Mouse (Mus musculus) neutrophil, adult 5-6 weeks (primary cell): Measurements from ENCODE around the gene Kdm3a. TPM values are rescaled to one million over a fixed set of nuclear protein-coding genes. Genes with fewer than 3 reads are reported as not detected.

Source experiments
- ATAC-seq: fragments of 151-379, 151-347 bp; 2 replicates; pipeline ENCODE4 v1.8.0; 2017; ENCODE audit warnings: mild to moderate bottlenecking, moderate TSS enrichment; ENCODE audit not compliant: insufficient number of reproducible peaks, poor library complexity, low FRiP score, severe bottlenecking; ENCODE audit errors: extremely low read depth
- total RNA-seq: library from RNA; stranded (forward); fragments of 200-1000 nt; gene quantifications from 2 replicates; pipeline ENCODE4 v1.2.3, GENCODE M21; 2017

The Kdm3a gene
- total RNA-seq, 1 experiment from 2014 or later: 147 TPM

DNA sequence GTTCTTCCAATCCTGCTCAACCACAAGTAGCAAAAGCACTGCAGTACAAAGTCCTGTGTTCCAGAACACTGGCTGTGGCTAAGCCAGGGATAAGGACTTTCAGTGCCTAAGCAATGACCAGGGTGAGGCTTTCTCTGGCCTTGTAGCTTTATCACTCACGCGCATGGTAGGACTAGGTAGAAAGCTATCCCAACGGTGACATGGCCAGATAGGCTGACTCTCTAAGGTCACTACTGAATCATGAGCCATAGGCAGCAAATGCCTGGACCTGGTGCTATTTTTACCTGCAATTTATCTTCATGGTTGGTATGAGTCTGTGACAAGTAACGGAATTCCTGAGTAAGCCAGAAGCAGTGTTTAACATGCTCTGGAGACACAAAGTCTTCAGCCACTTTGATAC lies 42.6 kb downstream of the Kdm3a start:
- ATAC-seq: no peak

DNA sequence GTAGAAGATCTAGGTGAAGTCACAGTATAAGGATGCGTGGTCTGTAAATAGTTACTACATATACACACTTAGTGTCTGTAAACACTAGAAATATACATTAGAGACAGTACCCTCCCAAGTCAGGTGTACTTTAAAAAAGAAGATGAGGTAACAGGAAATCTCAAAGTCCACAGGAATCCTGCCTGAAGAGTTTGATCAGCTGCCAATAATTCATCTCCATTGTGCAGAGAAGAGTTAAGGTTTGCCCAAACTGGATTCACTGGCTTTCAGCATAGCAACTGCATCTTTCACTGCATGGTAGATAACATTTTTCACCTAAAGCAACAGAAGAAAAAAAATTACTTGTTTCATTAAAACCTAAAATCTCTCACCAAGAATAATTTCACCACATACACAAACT lies 43.4 kb downstream of the Kdm3a start:
- ATAC-seq: no peak

DNA sequence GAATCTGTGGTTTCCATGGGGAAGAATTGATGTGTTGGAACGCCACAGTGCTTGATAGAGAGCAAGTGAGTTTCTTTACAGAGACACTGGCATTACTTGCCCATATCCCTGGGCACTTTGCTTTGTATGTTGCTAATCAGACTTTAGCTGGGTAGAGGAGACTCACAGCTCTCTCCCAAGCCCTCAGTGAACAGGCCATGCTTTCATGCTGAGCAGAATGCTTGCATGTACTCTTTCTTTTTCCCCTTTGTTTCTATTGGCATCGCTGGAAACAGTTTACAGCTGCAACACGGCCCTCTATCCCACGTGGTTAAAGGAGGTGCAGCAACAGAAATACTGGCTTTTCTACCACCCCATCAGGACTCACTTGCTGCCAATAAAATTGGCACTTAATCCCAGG lies 49.6 kb downstream of the Kdm3a start:
- no peak for ATAC-seq

DNA sequence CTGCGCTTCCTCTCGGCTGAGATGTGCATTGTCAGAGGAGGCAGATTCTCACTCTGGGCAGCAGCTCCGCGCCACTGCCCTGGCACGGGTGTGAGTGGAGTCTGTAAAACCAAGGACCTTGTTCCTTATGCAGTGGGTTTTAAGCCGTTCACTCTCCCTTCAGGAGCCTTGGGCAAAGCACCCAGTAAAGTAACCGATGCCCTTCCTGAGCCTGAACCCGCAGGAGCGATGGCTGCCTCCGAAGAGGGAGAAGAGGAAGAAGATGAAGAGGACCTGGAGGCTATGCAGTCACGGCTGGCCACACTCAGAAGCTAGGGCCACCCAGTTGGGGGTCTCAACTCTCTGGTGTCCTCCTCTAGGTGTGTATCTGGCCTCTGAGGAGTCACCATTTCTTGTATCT lies 53.3 kb downstream of the Kdm3a start:
- no peak for ATAC-seq

DNA sequence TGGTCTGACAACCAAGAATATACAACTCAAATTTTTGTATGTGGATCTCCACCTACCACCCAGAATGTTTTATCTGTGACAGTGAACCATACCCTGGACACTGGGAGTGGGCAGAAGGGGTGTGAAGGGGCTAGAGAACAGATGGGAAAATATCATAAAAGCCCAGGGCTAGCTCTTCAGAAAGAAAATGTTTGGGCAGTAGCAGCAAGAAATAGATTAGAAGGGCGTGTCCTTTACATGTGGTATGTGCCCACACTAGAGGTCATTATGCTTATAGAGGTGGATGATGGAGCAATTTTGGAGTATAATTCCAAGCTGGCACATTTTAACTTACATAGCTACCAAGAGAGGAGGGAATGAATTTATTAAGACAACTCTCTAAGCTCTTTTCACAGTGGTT lies 57.4 kb downstream of the Kdm3a start:
- ATAC-seq: no peak

DNA sequence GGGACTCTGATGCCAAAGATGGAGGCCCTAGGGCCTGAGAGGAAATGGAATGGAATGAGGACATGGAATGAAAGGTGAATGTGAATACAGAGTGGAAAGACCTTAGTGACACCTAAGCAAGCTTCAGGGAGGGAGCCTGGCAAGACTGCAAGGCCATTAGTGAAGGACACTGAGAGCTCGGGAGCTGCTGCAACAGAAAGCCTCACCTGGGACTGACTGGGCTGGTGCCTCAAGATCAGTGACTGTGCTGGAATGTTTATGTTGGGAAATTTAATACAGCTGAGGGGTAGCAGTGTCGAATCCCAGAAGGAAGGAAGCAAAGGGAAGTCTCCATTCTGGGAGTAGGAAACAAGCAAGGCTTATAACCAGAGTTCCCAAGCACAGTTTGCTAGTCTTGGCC lies 63.8 kb downstream of the Kdm3a start:
- ATAC-seq: no peak

DNA sequence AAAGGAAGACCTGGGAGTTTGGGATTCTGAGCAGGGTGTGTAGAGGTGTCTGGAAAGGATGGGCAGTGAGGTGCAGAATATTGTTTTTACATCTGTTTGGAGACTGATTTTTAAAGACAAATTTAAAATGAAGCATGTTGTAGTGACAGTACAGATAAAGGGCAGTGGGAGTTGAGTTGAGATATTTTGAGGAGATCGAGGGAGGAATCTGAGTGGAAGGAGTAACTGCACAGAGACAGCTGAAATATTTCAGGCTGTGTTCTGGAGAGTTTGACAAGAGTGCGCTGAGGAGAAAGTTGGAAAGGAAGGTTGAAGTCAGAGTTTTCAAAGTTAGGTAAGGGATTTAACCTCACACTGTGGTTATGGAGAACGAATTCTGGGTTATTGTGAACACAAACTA lies 64.2 kb downstream of the Kdm3a start:
- ATAC-seq: no peak

DNA sequence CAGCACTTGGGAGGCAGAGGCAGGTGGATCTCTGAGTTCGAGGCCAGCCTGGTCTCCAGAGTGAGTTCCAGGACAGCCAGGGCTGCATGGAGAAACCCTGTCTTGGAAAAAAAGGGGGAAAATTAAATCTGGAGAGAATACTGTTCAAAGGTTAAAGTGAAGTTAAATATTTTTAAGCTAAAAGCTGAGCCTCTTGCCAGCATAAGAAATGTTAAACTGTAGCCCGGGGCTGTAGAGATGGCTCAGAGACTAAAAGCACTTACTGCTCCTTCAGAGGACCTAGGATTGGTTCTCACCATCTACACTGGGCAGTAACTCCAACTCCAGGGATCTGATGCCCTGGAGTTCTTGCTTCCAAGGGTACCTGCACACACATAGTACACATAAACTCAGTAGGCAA lies 76.0 kb downstream of the Kdm3a start:
- no peak for ATAC-seq

DNA sequence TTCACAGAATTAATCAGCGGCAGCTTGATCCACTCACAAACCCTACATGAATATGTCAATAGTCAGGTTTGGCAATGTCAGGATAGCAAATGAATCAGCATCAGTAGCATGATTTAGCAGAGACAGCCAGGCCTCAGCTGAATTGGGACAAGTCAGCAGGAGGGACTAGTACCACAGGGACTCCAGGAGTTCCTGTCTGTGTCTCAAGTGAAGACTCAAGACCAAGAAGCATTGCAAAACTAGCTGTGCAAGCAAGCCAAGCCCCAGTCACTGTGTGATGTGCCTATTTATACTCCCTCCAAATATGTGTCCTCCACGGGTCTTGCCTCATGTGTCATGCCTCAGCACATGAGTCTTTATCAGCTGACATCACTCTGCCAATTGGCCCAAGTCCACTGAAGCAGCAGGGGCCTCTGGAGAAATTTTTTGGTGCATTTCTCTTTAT lies 77.3 kb downstream of the Kdm3a start:
- ATAC-seq: no peak

DNA sequence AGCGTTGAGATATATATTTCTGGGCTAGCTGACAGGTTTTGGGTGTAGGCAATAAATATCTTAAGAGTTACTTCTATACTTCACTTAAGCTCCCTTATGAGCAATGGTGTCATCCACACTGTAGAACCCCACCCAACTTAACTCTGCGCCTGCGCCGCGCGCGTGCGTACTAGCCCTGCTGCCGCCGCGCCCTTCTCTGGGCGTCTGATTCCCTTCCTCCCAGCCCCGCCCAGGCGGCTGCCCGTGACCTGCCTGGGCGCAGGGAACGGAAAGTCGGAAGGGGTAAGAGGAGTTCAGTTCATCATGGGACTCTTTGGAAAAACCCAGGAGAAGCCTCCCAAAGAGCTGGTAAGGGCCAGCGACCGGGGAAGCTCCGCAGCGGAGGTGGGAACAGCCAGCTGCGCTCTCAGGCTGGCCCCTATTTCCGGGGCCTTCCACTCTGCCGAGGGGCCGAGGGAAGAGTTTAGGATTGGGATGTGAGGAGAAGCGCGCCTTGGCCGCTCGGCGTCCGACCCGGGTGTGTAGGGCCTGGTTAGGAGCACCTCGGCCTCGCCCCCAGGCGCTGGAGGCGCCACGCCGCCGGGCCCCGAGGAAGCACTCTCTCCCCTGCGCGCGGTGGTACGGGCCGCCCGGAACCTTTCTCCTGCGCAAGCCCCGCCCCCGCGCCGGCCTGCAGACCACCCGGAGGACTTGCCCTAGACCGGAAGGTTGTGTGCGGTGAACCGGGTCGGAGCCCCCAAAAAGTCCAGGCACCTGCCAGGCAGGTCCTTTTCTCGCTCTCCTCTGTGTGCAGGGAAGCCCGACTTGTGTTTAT lies 88.9 kb downstream of the Kdm3a start, which contains the start of gene Chmp3:
Gene Chmp3, plus strand, starts transcription at position 112 of the 814 bp plus-strand sequence.
- peak; percentile 80 for ATAC-seq

Other genes with a start within 250 kb of the Kdm3a start
- gene Rmnd5a, start 192.4 kb downstream of the Kdm3a start, total RNA-seq: 65.2 and 81.4 TPM in 2 replicates
- 40.3 and 41.3 TPM in 2 replicates for gene Rnf103, start 139.1 kb downstream of the Kdm3a start, total RNA-seq
- 154 and 161 TPM in 2 replicates for gene Chmp3, start 89.2 kb downstream of the Kdm3a start, total RNA-seq
- not detected in 2 replicates for gene Reep1, start 74.6 kb upstream of the Kdm3a start, total RNA-seq
- gene Mrpl35, start 194.0 kb upstream of the Kdm3a start, total RNA-seq: 2.8 and 6.2 TPM in 2 replicates
- gene Immt, start 198.3 kb upstream of the Kdm3a start, total RNA-seq: 86.3 and 97.9 TPM in 2 replicates